8 mouse cellular contexts compared by ENCODE assay signal in the genomic region with DNA sequence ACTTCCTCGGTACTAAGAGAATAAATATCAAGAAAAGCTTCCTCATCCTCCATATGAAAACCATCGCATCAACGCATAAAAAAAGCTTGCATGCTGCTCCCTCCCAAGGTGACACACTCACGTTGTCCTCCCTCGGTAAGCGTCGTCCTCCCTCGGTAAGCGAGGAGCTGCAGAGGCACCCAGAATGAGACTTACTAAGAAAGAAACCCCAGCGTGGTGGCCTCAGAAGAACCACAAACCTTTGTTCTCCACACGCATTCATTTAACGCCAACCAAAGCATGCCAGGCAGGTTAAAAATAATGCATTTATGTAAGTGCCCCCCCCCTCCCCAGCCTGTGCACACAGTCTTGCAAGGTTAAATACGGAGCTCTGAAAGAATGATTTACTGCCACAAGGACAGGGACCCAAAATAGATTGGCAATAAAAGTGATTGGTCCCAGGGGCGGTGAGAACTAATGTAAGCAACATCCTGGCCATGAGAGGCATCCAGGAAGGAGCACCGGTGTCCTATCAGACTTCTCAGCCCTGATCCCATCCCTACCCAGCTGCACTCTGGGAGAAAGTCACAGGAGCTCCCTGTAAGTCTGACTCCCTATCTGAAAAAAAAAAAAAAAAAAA. TPM values are rescaled to one million over a fixed set of nuclear protein-coding genes. Genes with fewer than 3 reads are reported as not detected.
DNase-seq lines count a peak whose midpoint lies in the region; ATAC-seq and TF ChIP-seq lines count a peak whose summit lies in the region.

No protein-coding gene starts in this region.

- TF ChIP-seq POLR2A in lung, adult 2 months (IDR thresholded peaks at IDR 0.05; ENCODE audit: borderline replicate concordance, extremely low read depth, low read depth, low read length) = no peak

- DNase-seq in liver, postnatal 0 days = no peak
- no peak for DNase-seq in liver
- no peak for DNase-seq in lung, adult 2 months
- no peak for DNase-seq in right cerebral cortex, adult 2 months (ENCODE audit: low spot score in 2 of 2)
- DNase-seq in c-Kit-positive CD71-positive TER-119-positive erythroid progenitor cells, embryonic 14.5 days (ENCODE audit: low spot score) = no peak

- no peak overlapping the region for H3K4me2 ChIP-seq in liver, postnatal 0 days (ENCODE audit: low read depth, low read length)
- peak overlapping the region; percentile 48 for H3K4me2 ChIP-seq in forebrain, embryonic 13.5 days
- 0 out of 2 replicates have a peak overlapping the region, but pooled peaks have one; percentile 17 for H3K4me2 ChIP-seq in intestine, postnatal 0 days (replicated peaks; ENCODE audit: low read depth)
- peak overlapping the region; percentile 82 for H3K4me2 ChIP-seq in neural tube, embryonic 15.5 days

- TF ChIP-seq CTCF in liver, postnatal 0 days (IDR thresholded peaks at IDR 0.05; ENCODE audit: low read depth) = no peak
- TF ChIP-seq CTCF in intestine, postnatal 0 days (IDR thresholded peaks at IDR 0.05; ENCODE audit: low read depth) = no peak
- no peak for TF ChIP-seq CTCF in lung, adult 2 months (IDR thresholded peaks at IDR 0.05; ENCODE audit: insufficient read depth, low read length)

- H3K4me3 ChIP-seq in liver, postnatal 0 days (ENCODE audit: low read depth, low read length) = no peak overlapping the region
- H3K4me3 ChIP-seq in forebrain, embryonic 13.5 days = peak overlapping the region; percentile 9
- no peak overlapping the region for H3K4me3 ChIP-seq in intestine, postnatal 0 days (ENCODE audit: low read depth, low read length)
- H3K4me3 ChIP-seq in neural tube, embryonic 15.5 days (replicated peaks) = peak overlapping the region; percentile 25
- no peak overlapping the region for H3K4me3 ChIP-seq in lung, adult 2 months (replicated peaks; ENCODE audit: extremely low read depth, low read depth, low read length)

- no peak for ATAC-seq in liver, postnatal 0 days
- no peak for ATAC-seq in forebrain, embryonic 13.5 days
- no peak for ATAC-seq in intestine, postnatal 0 days
- ATAC-seq in neural tube, embryonic 15.5 days (ENCODE audit: low FRiP score) = no peak

- H3K9me3 ChIP-seq in liver, postnatal 0 days (ENCODE audit: low read length) = no peaks in the 10 kb centered on the region
- no peaks in the 10 kb centered on the region for H3K9me3 ChIP-seq in forebrain, embryonic 13.5 days (replicated peaks)
- H3K9me3 ChIP-seq in intestine, postnatal 0 days (ENCODE audit: control insufficient read depth) = no peaks in the 10 kb centered on the region
- no peaks in the 10 kb centered on the region for H3K9me3 ChIP-seq in neural tube, embryonic 15.5 days (replicated peaks)

- peaks cover 18% of the 10 kb centered on the region for H3K4me1 ChIP-seq in liver, postnatal 0 days (ENCODE audit: insufficient read depth)
- peaks cover 60% of the 10 kb centered on the region for H3K4me1 ChIP-seq in forebrain, embryonic 13.5 days
- H3K4me1 ChIP-seq in intestine, postnatal 0 days (replicated peaks; ENCODE audit: control insufficient read depth, insufficient read depth, low read length) = peaks cover 9% of the 10 kb centered on the region
- peaks cover 60% of the 10 kb centered on the region for H3K4me1 ChIP-seq in neural tube, embryonic 15.5 days
- peaks cover 9% of the 10 kb centered on the region; the same call in 1 of the 2 replicates for H3K4me1 ChIP-seq in lung, adult 2 months (ENCODE audit: control insufficient read depth, insufficient read depth, low read length)

- 0 out of 2 replicates have a peak overlapping the region, but pooled peaks have one; percentile 11 for H3K9ac ChIP-seq in liver, postnatal 0 days (replicated peaks)
- H3K9ac ChIP-seq in forebrain, embryonic 13.5 days = peak overlapping the region; percentile 51
- H3K9ac ChIP-seq in intestine, postnatal 0 days (ENCODE audit: low read depth, low read length) = no peak overlapping the region
- H3K9ac ChIP-seq in neural tube, embryonic 15.5 days (replicated peaks) = peak overlapping the region; percentile 34; the same call in 1 of the 2 replicates

- H3K36me3 ChIP-seq in liver, postnatal 0 days (replicated peaks; ENCODE audit: insufficient read depth, low read length) = no peaks in the 10 kb centered on the region
- H3K36me3 ChIP-seq in forebrain, embryonic 13.5 days (ENCODE audit: poor library complexity, severe bottlenecking) = no peaks in the 10 kb centered on the region
- H3K36me3 ChIP-seq in intestine, postnatal 0 days (ENCODE audit: control insufficient read depth, insufficient read depth) = no peaks in the 10 kb centered on the region
- H3K36me3 ChIP-seq in neural tube, embryonic 15.5 days = no peaks in the 10 kb centered on the region

- WGBS in liver, postnatal 0 days (ENCODE audit: insufficient replicate concordance) = 23% methylated on average over 15 of the region's 15 CpGs
- WGBS in forebrain, embryonic 13.5 days = 9% methylated on average over 15 of the region's 15 CpGs
- 23% methylated on average over 15 of the region's 15 CpGs for WGBS in intestine, postnatal 0 days
- 5% methylated on average over 15 of the region's 15 CpGs for WGBS in neural tube, embryonic 15.5 days
- WGBS in lung, adult 2 months = 37% methylated on average over 15 of the region's 15 CpGs

- peaks cover 18% of the 10 kb centered on the region for H3K27me3 ChIP-seq in liver, postnatal 0 days (ENCODE audit: insufficient read depth, low read length)
- H3K27me3 ChIP-seq in forebrain, embryonic 13.5 days = no peaks in the 10 kb centered on the region
- no peaks in the 10 kb centered on the region for H3K27me3 ChIP-seq in intestine, postnatal 0 days (replicated peaks; ENCODE audit: control insufficient read depth, insufficient read depth, low read length)
- H3K27me3 ChIP-seq in neural tube, embryonic 15.5 days (replicated peaks) = no peaks in the 10 kb centered on the region

- TF ChIP-seq EP300 in liver, postnatal 0 days (IDR thresholded peaks at IDR 0.05; ENCODE audit: low read depth) = no peak

- H3K27ac ChIP-seq in liver, postnatal 0 days (ENCODE audit: low read depth) = no peak overlapping the region
- H3K27ac ChIP-seq in forebrain, embryonic 13.5 days = no peak overlapping the region
- no peak overlapping the region for H3K27ac ChIP-seq in intestine, postnatal 0 days (ENCODE audit: low read depth, low read length)
- no peak overlapping the region for H3K27ac ChIP-seq in neural tube, embryonic 15.5 days (replicated peaks)

RNA-seq across cellular contexts. Expression of gene Trio, which starts 3.9 kb away (rescaled TPM):
- 5.1 and 5.5 TPM in 2 replicates for polyA plus RNA-seq in liver, postnatal 0 days (2015; fragmentation: Nextera tagmentation; extraction: Ambion mirVana)
- 36.0 and 39.4 TPM in 2 replicates for polyA plus RNA-seq in forebrain, embryonic 13.5 days (2015; fragmentation: Nextera tagmentation; extraction: Ambion mirVana)
- 10.0 and 11.8 TPM in 2 replicates for polyA plus RNA-seq in intestine, postnatal 0 days (2015; fragmentation: Nextera tagmentation; extraction: Ambion mirVana)
- polyA plus RNA-seq in neural tube, embryonic 15.5 days (2015; fragmentation: Nextera tagmentation; extraction: Ambion mirVana) = 31.3 and 36.4 TPM in 2 replicates
- 39.8 and 47.5 TPM in 2 replicates for polyA plus RNA-seq in lung, adult 2 months (2012; rRNA removed)

Comparison
In these comparisons a context has a peak if more than half of its experiments do, and no peak if none do; other contexts are left out.
1. H3K4me3 ChIP-seq: peak in forebrain, embryonic 13.5 days (single experiment) and neural tube, embryonic 15.5 days (single experiment); none in liver, postnatal 0 days (single experiment), intestine, postnatal 0 days (single experiment) and lung, adult 2 months (single experiment).